Mouse (Mus musculus) lung, postnatal 0 days (tissue): ENCODE results near the gene Yars.

Experiments used
- CTCF ChIP-seq: IDR thresholded peaks from 2 replicates; pipeline ENCODE4 v1.5.1; 2016; ENCODE audit warnings: antibody characterized with exemption, mild to moderate bottlenecking
- EP300 ChIP-seq: IDR thresholded peaks from 2 replicates; pipeline ENCODE4 v1.6.1; 2016; ENCODE audit warnings: antibody characterized with exemption, mild to moderate bottlenecking, control low read depth

- TF ChIP-seq CTCF (no peak), EP300 (no peak)
Observed at GRCm38 (mm10) chr4:129266821-129267220, 77.3 kb downstream of the Yars start.
